Mouse (Mus musculus) limb, embryonic 10.5 days (tissue): ENCODE results near the gene Shd. TPM values are rescaled to one million over a fixed set of nuclear protein-coding genes. Genes with fewer than 3 reads are reported as not detected.

Experiments used
- DNase-seq: peaks from one replicate; pipeline ENCODE4 v3.0.0-alpha.2; 2017; ENCODE audit warnings: low spot score
- H3K27ac ChIP-seq: fragments of 300-500 bp; sonication (generic); 2 replicates; pipeline ENCODE4 v1.5.1; 2016; ENCODE audit warnings: mild to moderate bottlenecking
- H3K27me3 ChIP-seq: fragments of 300-500 bp; sonication (generic); 2 replicates; pipeline ENCODE4 v1.6.1; 2016; ENCODE audit warnings: low read depth, mild to moderate bottlenecking; ENCODE audit not compliant: poor library complexity, severe bottlenecking
- H3K36me3 ChIP-seq: fragments of 300-500 bp; sonication (generic); 2 replicates; pipeline ENCODE4 v1.6.1; 2016; ENCODE audit warnings: mild to moderate bottlenecking, moderate library complexity
- H3K4me1 ChIP-seq: fragments of 300-500 bp; sonication (generic); 2 replicates; pipeline ENCODE4 v1.6.1; 2016
- H3K4me3 ChIP-seq: fragments of 300-500 bp; sonication (generic); 2 replicates; pipeline ENCODE4 v1.5.1; 2016; ENCODE audit warnings: mild to moderate bottlenecking, moderate library complexity
- H3K9me3 ChIP-seq: fragments of 300-500 bp; sonication (generic); replicated peaks from 2 replicates; pipeline ENCODE4 v1.6.1; 2016; ENCODE audit warnings: mild to moderate bottlenecking
- WGBS: fragments of 180-500 bp; shearing (Covaris S2); methylation state at CpG from one replicate; pipeline ENCODE4 v1.1.7; 2016; 5-methylcytosine and 5-hydroxymethylcytosine counted together
- polyA plus RNA-seq: library from polyadenylated mRNA; unstranded; fragments of >200 nt; fragmentation: Nextera tagmentation; extraction: Ambion mirVana; gene quantifications from 2 replicates; pipeline ENCODE4 v1.2.1, GENCODE M21; 2016

Gene Shd
- polyA plus RNA-seq, 1 experiment from 2014 or later, result 39.7 TPM

DNA sequence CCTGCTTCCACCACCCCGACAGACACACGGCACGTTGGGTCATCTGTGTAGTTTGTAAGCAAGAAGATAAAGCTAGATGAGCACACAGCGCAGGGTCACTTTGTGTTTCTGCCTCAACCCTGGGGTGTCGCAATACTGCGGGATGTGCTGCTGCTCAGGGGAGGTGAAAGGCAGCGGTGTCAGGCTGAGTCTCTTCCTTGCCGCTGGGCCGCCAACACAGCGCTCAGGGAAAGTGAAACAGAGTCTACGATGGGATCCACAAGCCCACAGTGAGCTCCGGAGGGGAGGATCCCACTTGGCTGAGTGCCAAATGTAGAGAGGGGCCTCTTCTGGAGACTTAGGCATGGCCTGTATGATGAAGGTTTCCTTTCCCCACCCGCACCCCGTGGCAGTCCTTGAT lies 7.1 kb upstream of the Shd start:
- Histone ChIP-seq H3K27ac (no peak overlapping the region), H3K4me3 (no peak overlapping the region), H3K4me1 (peaks cover 14% of the 10 kb centered on the region), H3K36me3 (peaks cover 74% of the 10 kb centered on the region), H3K9me3 (no peaks in the 10 kb centered on the region), H3K27me3 (no peaks in the 10 kb centered on the region)
- no peak for DNase-seq
- WGBS, result 92% methylated on average over 14 of the region's 14 CpGs

DNA sequence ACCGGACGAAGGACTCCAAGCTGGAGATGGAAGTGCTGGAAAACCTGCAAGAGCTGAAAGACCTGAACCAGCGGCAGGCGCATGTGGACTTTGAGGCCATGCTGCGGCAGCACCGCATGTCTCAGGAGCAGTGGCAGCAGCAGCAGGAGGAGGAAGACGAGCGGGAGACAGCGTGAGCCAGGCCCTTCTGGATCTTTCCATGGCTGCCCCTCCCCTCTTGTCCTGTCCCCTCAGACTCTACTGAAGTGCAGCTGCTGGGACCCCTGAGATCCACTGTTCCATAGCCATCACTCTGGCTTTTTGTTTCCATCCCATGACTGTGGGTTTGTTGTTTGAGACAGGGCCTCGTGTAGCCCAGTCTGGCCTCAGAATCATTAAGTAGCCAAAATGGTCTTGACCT lies 5.8 kb upstream of the Shd start:
- Histone ChIP-seq H3K4me3 (no peak overlapping the region), H3K4me1 (peaks cover 13% of the 10 kb centered on the region), H3K9me3 (no peaks in the 10 kb centered on the region), H3K27me3 (0 out of 2 replicates have a peak, but pooled peaks cover 7% of the 10 kb centered on the region), H3K36me3 (peaks cover 80% of the 10 kb centered on the region), H3K27ac (no peak overlapping the region)
- no peak for DNase-seq
- WGBS, result 93% methylated on average over 10 of the region's 10 CpGs

DNA sequence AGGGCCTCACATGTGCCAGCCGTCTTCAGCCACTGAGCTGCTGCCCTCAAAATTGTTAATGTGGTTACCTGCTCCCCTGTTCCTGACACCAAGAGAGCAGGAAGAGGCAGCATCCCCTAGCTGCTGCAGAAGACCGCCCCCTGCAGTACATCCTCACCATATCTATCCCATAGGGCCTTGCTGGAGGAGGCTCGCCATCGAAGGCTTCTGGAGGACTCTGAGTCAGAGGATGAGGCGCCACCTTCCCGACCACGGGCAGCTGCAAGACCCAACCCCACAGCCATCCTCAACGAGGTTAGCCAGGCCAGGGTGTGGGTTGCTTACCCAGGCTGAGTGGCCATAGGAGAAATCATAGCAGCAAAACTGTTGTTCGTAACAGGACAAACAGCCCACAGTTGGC lies 5.3 kb upstream of the Shd start:
- 0 out of 2 replicates have a peak, but pooled peaks cover 12% of the 10 kb centered on the region for H3K27me3 ChIP-seq
- no peak for DNase-seq
- no peak overlapping the region for H3K27ac ChIP-seq
- H3K36me3 ChIP-seq, result peaks cover 80% of the 10 kb centered on the region
- 81% methylated on average over 9 of the region's 9 CpGs for WGBS
- H3K9me3 ChIP-seq, result no peaks in the 10 kb centered on the region
- peaks cover 13% of the 10 kb centered on the region for H3K4me1 ChIP-seq
- H3K4me3 ChIP-seq, result no peak overlapping the region

DNA sequence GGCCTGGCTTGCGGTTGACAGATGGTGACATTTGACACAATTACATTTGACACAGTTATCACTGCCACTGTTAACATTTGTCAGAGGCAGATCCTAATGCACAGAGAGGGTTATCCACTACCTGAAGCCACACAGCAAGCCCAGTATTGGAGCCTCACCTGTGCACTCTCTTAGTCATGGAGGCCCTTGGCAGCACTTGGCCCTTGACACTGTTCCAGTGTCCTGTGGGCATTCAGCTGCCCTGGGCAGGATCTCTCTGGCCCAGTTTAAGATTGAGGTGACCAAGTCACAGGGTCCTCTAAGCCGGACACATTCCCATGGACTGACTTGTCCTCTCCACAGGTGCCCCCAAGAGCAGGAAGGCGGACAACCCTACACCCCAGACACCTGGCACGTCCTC lies 3.1 kb upstream of the Shd start:
- peaks cover 28% of the 10 kb centered on the region for H3K4me1 ChIP-seq
- H3K36me3 ChIP-seq, result peaks cover 63% of the 10 kb centered on the region
- no peak overlapping the region for H3K27ac ChIP-seq

DNA sequence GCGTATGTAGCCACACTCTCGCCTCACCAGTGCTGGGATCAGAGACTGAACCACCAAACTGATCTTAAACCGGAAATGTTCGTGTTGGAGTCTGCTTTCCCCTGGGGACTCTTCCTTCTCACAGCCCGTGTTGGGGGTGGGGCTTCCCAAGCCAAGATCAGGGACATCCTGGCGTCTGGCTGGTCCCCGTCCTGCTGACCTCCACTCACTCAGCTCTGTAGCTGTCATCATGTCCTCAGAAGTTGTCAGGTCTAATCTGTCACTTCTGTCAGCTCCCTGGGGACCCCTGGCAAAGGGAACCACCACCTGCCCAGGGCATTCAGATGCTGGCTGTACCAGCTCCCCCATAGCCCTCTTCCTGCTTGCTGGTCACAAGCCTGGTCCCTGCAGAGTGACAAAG lies 2.1 kb upstream of the Shd start:
- Histone ChIP-seq H3K4me1 (peaks cover 28% of the 10 kb centered on the region), H3K27me3 (peaks cover 31% of the 10 kb centered on the region), H3K27ac (no peak overlapping the region), H3K36me3 (peaks cover 63% of the 10 kb centered on the region), H3K9me3 (no peaks in the 10 kb centered on the region), H3K4me3 (no peak overlapping the region)
- WGBS, result 69% methylated on average over 7 of the region's 7 CpGs
- no peak for DNase-seq

More for the DNA sequence above, 3.1 kb upstream of the Shd start:
- no peak for DNase-seq
- 95% methylated on average over 4 of the region's 4 CpGs for WGBS
- Histone ChIP-seq H3K9me3 (no peaks in the 10 kb centered on the region), H3K4me3 (no peak overlapping the region), H3K27me3 (peaks cover 23% of the 10 kb centered on the region)

DNA sequence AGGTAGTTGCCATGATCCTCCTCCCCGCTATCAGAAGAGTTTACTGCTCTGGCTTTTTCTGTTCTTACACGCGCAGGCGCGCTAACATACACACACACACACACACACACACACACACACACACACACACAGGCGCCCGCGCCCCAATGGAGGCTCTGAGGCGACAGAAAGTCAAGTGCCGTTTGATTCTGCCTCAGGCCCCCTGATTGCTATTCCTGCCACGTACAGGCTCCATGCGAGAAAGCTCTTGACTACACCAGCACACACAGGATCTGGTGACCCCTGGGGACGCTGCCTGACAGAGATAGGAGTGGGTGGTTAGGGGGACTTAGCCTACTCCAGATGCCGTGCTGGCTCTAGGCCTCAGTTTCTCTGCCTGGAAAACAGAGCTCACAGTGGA lies 707 bp upstream of the Shd start:
- peak overlapping the region; percentile 63; the same call in 1 of the 2 replicates for H3K4me3 ChIP-seq
- H3K27ac ChIP-seq, result peak overlapping the region; percentile 90
- H3K4me1 ChIP-seq, result peaks cover 28% of the 10 kb centered on the region
- H3K27me3 ChIP-seq, result peaks cover 31% of the 10 kb centered on the region
- no peak for DNase-seq
- H3K36me3 ChIP-seq, result peaks cover 61% of the 10 kb centered on the region
- 61% methylated on average over 14 of the region's 14 CpGs for WGBS
- H3K9me3 ChIP-seq, result no peaks in the 10 kb centered on the region

DNA sequence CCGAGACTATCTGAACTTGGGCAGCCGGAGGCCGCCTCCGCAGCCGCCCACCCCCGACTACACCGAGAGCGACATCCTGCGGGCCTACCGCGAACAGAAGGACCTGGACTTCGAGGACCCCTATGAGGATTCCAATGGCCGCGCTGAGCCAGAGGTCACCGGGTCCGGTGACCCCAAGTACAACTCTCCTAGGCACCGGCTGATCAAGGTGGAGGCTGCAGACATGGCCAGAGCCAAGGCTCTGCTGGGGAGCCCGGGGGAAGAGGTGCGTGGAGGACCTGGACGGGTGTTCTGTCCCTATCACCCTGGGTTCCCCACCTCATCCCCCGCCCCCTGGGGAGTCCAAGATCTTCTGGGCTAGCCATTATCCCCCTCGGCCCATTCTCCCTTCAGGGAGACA lies 1.2 kb downstream of the Shd start:
- Histone ChIP-seq H3K4me1 (peaks cover 31% of the 10 kb centered on the region), H3K9me3 (no peaks in the 10 kb centered on the region), H3K27ac (peak overlapping the region; percentile 90; the same call in 1 of the 2 replicates), H3K36me3 (peaks cover 46% of the 10 kb centered on the region), H3K27me3 (peaks cover 31% of the 10 kb centered on the region), H3K4me3 (peak overlapping the region; percentile 63)
- no peak for DNase-seq
- 27% methylated on average over 22 of the region's 22 CpGs for WGBS

DNA sequence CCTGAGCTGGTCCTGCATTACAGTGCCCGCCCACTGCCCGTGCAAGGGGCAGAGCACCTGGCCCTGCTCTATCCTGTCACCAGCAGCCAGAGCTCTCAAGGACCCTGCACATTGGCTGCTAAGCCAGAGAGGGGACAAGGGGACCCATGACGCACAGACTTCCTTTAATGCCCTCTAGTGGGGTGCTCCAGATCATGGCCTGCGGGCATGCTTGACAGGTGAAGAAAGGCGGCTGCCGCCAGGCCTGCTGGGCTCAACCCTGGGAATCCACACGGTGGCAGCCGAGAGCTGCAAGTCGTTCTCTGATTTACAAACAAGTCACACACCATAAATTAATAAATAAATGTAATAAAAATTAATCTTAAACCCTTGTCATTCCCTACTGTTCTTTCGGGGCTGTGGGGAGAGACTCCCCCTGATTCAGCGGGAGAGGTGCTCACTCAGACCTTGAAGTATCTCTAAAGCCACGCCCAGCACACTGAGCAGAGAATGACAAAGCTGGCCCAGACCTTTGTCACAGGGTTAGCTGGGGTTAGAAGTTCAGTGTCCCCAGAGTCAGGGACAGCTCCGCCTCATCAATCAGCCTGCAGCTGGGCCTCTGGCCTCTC lies 6.1 kb downstream of the Shd start:
- 16% methylated on average over 13 of the region's 13 CpGs for WGBS
- Histone ChIP-seq H3K4me3 (no peak overlapping the region), H3K36me3 (peaks cover 22% of the 10 kb centered on the region), H3K27me3 (peaks cover 13% of the 10 kb centered on the region), H3K9me3 (no peaks in the 10 kb centered on the region), H3K4me1 (peaks cover 12% of the 10 kb centered on the region), H3K27ac (no peak overlapping the region)
- DNase-seq, result peak; percentile 85

DNA sequence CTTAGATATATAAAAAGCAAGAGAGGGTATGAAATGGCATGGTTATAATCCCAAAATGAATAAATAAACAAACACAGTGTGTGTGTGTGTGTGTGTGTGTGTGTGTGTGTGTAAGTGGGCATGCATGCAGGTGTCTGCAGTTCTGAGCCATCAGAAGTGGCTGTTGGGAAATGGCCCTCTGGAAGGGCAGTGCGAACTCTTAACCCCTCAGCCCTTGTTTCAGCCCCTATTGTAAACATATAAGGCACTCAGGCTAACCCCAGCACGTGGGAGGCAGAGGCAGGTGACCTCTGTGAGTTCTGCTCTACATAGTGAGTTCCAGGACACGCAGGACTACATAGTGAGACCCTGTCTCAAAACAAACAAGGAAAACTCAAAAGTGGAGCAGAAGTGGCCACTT lies 7.0 kb downstream of the Shd start:
- Histone ChIP-seq H3K36me3 (peaks cover 22% of the 10 kb centered on the region), H3K27me3 (peaks cover 7% of the 10 kb centered on the region; the same call in 1 of the 2 replicates), H3K4me1 (peaks cover 9% of the 10 kb centered on the region), H3K27ac (no peak overlapping the region), H3K9me3 (no peaks in the 10 kb centered on the region), H3K4me3 (no peak overlapping the region)
- DNase-seq, result no peak
- 45% methylated on average over 3 of the region's 3 CpGs for WGBS

DNA sequence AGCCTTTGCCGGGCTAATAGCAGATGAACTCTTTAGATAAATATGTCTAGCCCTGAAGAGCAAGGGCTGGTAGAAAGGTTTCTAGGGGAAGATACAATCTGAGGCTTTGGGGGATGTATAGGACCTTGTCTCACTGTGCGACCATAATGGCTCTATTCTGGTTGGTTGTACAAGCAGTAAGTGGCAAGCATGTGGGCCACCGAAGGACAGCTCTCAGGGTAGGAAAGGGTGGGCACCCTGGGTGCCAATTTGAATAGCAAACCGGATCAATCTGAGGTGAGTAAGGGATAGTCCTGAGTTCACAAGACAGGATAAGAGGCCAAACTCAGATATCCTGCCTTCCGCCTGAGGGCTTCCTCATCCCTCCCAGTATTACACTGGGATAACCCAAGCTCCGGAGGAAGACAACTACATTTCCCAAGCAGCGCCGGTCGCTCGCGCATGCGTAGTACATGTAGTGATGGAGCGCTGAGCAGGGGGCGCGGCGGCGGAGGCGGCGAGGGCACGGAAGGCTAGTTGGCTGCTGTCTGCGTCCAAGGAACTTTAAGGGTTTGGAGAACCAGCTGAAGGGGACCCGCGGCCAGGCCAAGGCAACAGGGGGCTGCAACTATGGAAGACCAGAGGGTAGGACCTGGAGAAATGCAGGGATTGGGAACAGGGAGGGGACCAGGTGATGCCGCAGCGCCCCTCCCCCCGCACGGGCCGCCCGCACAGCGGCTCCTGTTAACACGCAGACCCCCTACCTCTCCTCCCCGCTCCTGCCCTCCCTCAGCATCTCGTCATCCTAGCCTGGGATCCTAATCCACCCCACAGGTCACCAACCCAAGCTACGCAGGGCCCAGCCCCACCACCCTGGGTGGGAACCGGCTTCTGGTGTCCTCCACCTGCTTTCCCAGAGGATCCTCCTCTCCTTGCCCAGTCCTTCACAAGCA lies 16.0 kb downstream of the Shd start, which contains the start of gene Fsd1:
Gene Fsd1, plus strand, starts transcription at position 480 of the 932 bp plus-strand sequence.
- H3K36me3 ChIP-seq, result 0 out of 2 replicates have a peak, but pooled peaks cover 4% of the 10 kb centered on the region
- peak within 1 kb of the TSS; percentile 75 for H3K4me3 ChIP-seq
- H3K9me3 ChIP-seq, result no peaks in the 10 kb centered on the region
- 11% methylated on average over 35 of the region's 35 CpGs for WGBS
- peaks cover 12% of the 10 kb centered on the region for H3K4me1 ChIP-seq
- peak within 1 kb of the TSS; percentile 79 for H3K27ac ChIP-seq
- peak; percentile 85 for DNase-seq
- 0 out of 2 replicates have a peak, but pooled peaks cover 2% of the 10 kb centered on the region for H3K27me3 ChIP-seq

DNA sequence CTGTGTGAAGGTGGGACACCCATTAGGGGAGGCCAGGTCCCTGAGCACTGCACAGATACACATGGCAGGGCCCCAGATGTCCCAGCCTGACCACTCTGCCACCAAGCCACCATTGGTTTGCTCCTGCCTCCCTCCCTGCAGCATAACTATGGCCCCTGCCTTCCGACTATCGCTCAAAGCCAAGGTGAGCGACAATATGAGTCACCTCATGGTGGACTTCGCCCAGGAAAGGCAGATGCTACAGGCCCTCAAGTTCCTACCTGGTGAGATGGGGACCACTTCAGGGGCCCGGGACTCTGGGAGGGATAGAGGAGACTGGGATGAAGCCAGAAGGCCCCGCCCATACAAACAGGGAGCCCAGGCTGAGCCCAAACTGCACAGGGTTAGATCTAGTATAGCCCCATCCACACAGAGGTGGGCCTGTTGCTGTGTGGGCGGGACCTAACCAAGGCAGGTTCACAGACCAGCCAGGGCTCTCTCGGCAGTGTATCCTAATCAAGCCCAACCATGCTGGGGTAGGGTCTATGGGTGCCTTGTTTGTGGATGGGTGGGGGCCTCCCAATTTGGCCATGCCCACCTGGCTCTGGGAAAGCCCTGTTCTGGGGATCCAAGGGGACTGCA lies 20.1 kb downstream of the Shd start:
- DNase-seq, result no peak
- Histone ChIP-seq H3K36me3 (peaks cover 20% of the 10 kb centered on the region), H3K9me3 (no peaks in the 10 kb centered on the region), H3K27me3 (0 out of 2 replicates have a peak, but pooled peaks cover 2% of the 10 kb centered on the region), H3K27ac (no peak overlapping the region), H3K4me1 (peaks cover 12% of the 10 kb centered on the region), H3K4me3 (no peak overlapping the region)
- WGBS, result 79% methylated on average over 8 of the region's 8 CpGs

DNA sequence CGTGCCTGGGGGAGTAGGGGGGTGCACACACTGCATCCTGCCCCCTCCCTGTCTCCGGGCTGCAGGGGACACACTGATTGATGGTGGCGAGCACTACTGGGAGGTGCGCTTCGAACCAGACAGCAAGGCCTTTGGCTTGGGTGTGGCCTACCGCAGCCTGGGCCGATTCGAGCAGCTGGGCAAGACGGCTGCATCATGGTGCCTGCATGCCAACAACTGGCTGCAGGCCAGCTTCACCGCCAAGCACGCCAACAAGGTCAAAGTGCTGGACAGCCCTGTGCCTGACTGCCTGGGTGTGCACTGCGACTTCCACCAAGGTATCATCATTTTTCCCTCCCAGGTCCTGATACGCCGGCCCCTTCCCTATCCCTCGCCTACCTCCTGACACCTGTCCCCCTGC lies 25.7 kb downstream of the Shd start:
- Histone ChIP-seq H3K27ac (no peak overlapping the region), H3K9me3 (no peaks in the 10 kb centered on the region), H3K36me3 (peaks cover 33% of the 10 kb centered on the region), H3K4me3 (no peak overlapping the region), H3K4me1 (peaks cover 11% of the 10 kb centered on the region), H3K27me3 (peaks cover 22% of the 10 kb centered on the region)
- no peak for DNase-seq
- WGBS, result 92% methylated on average over 15 of the region's 15 CpGs
